Mouse (Mus musculus) lung, postnatal 36 days (tissue): Measurements from ENCODE around the gene Ndufc2.

Source experiments
- DNase-seq: peaks from one replicate; pipeline ENCODE4 v3.0.0; 2022; ENCODE audit warnings: mixed read lengths

Ndufc2 gene

DNA sequence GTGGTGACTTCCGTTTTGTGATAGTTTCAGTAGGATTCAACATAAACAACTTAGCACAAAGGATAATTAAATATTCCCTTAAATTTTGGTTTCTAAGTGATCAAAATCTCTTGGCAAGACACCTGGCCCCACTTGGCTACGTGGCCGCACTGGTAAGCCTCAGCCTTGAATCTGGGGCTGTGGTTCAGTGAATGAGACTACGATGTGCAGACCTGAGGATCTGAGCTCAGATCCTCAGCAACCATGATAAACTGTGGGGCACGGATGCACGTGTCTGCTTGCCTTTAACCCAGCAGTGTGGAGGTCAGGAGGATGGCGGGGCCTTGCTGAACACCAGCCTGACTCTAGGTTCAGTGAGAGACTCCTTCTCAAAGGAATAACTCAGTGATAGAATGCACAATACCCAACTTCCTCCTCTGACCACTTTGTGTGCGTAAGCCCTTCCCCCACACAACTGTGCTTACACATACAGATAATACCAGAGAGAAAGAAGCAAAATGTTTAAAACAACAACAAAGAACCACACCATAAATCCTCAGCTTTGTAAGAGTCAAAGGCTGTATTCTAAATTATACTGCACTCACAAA lies 12.1 kb upstream of the Ndufc2 start:
- DNase-seq: no peak

DNA sequence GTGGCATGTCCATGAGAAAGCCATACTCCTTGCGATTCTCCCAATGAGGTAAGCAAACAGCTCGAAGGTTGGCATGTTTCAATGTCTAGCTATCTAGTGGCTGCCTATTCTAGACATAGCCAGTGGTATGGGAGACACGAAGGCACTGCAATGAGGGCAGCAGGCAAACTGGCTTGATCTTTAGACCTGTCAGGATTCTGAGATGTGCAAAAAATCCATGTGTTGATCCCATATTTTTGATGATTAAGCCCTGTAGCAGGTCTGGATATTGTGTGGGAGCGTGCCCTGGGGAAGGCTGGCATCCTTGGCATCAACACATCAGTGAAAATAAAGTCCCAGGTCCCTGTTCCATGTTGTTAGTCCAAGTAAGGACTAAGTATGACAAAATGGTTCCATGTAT lies 11.3 kb upstream of the Ndufc2 start:
- DNase-seq: no peak

DNA sequence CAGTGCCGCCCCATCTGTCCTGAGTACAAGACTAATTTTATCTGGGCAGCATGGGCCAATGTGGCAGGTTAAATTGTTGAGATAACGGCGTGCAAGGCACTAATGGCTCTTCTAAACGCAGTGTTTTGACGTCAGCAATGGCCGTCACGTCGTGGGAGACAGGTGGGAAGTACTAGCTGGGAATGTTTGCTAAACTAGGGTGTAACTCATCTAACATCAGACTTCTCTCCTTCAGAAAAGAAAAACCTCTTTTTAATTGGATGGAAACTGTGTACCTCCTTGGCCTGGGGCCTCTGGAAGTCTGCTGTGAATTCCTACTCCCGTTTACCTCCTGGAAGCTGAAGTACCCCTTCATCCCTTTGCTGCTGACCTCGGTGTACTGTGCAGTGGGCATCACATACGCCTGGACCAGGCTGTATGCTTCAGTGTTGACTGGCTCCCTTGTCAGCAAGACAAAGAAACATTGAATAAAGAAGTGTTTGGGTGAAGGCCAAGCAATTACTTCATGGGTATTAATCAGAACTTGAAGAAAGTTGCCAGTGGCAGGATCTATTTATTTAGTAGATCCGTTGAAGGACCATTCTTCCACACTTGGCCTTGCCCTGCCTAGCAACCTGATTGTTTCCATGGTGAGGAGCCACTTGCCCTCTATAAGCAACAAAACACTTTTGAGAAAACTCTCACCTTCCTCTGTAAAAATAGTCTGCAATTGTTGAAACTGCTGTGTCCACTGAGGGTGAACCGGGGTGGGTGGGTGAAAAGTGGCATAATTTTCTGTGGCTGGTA lies 8.3 kb upstream of the Ndufc2 start:
- peak; percentile 93 for DNase-seq

DNA sequence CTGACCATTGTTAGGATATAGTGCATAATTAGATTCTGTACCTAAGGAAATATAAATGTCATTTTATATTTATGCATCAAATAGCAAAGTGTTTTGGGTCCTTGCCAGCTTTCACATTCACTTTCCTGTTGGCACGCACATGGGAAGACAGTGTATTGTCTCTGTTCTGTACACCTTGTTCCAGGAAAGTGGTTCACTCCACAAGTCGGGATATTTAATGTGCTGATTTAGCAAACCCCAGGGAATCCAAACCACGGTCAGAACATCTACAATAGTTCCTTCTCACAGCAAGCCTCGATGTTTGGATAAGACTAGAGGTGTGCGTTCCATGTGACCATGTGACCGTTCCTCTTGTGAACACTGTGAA lies 7.7 kb upstream of the Ndufc2 start:
- peak; percentile 82 for DNase-seq

DNA sequence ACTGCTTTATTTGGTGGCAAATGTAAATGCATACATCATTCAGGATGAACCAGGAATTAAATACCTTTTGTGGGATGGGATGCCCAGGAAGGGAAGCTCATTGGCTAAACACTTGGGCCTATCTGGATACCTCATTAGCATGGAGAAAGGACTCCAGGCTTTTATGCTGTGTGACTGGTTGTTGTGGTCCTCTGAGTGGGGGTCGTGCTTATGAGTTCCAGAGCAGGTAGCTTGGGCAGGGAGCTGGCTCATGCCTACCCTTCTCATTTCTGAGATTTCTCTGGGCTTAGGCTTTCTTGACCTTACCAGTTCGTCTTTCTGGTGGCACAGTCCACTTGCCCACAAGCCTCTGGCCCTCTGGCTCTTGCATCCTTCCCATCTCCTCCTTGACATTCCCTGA lies 5.4 kb upstream of the Ndufc2 start:
- DNase-seq: no peak

DNA sequence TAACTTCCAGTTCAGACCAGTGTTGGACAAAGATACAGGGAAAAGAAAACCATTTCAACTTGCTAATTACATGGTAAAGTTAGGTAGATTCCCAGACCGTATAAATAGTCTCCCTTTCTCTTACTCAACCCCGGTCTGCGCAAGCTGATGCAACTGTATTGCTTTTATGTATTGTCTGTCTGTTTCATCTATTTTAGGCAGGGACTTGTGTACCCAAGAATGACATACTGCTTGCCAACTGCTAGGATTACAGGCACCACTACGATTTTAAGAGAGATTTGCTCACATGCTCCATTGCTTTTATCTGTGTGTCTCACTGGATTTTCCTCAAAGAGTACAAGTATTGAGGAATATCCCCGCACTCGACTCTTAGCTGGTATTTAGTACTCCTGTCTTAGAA lies 860 bp upstream of the Ndufc2 start:
- no peak for DNase-seq

DNA sequence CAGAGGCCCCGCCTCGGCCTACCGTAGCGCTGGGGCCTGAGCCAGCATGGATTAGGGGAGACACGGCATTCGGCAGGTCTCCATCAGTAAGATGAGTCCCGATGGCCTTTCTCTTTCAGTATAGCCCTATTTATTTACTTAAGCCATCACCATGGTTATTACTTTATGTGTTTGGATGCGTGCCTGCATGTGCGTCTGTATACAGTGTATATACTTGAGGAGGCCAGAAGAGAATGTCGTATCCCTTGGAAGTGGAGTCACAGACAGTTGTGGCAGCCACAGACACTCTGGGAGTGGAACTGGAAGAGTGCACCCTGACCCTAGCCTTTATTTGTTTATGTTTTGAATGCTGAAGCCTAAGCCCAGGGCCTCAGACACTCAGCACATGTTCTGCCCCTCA lies 7.3 kb downstream of the Ndufc2 start:
- no peak for DNase-seq

DNA sequence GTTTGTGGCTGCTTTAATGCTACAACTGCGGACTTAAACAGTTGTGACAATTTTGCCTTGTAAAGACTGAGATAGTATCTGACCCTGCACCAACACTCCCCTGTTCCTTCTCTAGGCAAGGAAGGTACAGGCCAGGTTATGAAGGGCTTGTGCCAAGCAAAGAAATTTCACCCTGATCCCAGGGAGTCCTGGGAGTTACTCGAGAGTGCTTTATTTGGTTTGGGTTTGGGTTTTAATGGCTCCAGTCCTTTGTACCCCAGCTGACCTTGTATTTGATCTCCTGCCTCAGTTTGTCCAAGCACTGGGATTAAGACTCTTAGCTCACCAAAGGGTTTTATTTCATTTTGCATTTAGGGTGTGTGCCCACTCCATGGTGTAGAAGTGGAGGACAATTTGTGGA lies 11.3 kb downstream of the Ndufc2 start:
- DNase-seq: no peak

DNA sequence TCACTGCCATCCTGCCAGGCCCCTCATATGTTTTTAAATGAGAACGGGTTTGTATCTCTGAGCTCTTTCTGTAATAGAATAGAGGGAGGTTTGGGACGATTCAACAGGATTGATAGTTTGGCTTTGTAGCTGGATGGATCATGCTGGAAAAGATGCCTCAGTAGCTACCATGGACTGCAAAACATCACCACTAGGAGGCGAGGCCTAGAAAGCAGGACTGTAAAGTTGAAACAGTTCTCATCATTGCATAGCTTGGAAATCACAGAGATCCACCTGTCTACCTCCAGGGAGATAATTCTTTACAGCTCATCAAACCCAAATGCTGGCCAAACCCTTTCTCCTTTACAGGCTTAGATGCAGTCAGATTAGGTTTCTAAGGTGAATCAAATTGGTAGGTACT lies 11.8 kb downstream of the Ndufc2 start:
- no peak for DNase-seq

DNA sequence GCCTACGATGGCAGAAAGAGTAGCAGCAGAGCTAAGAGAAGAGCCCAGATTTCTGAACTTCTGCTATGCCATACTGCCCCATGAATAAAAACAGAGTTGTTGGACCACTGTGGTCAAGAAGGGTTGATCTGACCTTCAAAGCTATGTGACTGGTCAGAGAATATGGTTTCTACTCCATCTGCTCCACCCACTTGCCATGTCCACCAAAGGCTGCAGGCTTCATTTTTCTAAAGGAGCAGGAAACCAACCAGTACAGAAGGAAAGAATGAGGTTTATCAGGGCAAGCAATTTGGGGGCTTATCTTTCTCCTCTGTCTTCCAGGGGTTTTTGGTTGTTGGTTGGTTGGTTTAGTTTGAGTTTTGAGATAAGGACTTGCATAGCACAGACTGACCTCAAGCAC lies 14.2 kb downstream of the Ndufc2 start:
- DNase-seq: no peak

DNA sequence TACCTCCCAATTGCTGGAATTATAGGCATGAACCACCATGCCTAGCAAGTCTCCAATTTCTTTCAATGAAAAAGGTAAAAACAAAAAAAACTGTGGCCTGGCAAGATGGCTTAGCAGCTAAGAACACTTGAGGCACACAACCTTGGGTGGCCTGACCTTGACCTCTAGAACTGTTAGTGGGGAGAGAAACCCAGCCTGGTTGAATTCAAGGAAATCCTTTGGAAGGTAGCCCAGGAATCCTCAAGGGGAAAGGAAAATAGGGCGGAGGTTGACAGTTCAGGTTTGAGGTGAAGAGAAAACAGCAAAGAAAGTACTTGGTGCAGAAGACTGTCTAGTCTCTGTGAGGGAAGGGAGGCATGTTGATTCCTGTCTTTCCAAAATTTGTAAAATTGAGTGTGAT lies 14.6 kb downstream of the Ndufc2 start:
- DNase-seq: peak; percentile 43

DNA sequence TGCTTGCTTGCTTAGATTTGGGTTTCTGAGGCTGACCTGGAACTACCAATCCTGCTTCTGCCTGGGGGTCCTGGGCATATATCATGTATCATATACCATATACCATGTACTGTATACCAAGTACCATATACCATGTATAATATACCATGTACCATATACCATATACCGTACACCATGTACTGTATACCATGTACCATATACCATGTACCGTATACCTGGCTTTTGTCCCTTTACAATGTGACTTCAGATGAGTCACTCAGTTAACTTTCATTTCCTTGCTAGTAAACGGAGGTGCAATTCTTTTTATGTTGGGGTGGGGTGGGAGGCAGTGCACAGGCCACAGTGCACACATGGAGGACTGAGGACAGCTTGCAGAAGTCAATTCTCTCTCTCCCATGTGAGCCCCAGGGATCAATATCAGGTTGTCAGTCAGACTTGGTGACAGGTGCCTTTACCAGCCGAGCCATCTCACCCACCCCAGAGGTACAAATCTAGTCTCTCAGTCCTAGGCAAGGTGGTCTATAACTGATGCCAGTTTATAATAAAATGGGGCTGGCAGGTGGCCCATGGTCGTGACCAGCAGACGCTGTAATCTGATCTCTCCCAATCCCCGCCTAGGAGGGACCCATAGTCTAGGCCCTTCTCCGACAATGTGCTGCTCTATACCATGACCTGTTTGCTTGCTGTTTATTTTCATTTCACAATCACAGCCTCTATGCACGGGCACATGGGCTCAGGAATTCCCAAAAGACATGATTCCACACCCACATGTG lies 15.3 kb downstream of the Ndufc2 start:
- no peak for DNase-seq

DNA sequence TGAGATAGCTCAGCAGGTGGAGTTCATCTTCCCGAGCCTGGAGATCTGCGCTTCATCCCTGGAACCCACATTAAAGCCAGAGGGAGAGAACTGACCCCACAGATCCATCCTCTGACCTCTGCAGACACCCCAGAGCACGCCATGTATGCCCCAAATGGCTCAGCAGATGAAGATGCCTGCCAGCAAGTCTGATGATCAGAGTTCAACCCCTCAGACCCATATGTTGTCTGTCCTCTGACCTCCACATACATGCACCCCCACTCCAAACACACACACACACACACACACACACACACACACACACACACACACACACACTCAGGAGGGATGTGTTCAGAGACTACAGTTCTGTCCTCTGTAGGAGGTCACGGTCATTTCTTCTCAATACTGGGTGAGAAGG lies 16.7 kb downstream of the Ndufc2 start:
- no peak for DNase-seq

DNA sequence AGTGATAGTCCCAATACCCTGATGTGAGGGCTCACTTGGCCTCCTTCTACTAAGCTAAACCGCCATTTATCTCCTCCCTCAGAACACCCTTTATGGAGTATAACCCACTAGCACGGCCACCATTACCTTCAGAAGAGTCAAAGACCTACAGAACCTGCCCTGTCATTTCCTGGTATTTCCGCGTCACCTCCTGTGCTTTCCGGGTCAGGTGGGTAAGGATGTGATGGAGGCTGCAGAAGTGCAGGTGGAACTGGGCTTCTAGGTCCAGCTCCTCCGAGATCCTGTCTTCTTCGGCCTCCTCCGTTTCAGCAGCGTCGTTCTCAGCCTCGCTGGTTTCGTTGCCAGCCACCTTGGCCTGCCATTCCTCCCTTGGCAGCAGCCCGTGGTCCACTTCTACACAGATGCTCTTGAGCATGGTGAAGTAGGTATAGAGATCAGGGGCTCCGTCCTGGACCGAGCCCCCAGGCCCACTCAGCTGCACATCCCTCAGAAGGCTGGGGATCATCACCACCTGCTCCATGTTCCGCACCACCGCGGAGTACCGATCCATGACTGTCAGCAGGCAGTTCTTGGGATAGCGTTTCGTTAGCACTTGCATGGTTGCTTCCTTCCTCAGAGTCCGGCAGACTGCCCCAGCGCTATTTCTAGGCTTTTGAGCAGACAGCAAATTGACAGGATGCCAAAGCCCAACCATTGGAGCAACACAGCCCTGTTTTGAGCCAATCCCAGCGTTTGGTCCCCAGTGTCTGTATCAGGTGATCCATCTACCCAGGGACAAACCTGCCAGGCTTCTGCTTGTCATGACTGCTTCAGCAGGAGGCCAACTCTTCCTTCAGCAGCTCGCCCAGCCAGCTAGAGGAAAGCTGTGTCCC lies 17.3 kb downstream of the Ndufc2 start, which contains the start of gene Thrsp:
TSS of gene Thrsp (minus strand) at position 825 of the 872 bp plus-strand sequence.
- DNase-seq: peak; percentile 74

DNA sequence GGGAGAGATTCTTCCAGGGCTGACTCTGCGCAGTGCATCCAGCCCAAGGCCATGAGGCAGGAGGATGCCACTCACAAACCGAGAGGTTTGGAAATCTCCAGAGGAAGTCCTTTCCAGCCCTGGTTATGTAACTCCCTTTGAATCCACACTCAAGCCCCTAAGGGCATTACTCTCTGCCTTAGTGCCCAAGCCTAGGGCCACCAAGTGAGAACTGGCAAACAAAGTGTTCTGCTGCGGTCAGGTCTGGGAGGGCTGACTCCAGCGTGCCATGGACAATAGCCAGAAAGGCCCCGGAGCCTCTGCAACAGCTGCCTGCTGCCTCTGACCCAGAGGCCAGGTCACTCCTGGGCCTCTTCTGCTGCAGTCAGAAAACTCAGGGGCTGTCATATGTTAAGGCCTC lies 18.9 kb downstream of the Ndufc2 start:
- peak; percentile 71 for DNase-seq

DNA sequence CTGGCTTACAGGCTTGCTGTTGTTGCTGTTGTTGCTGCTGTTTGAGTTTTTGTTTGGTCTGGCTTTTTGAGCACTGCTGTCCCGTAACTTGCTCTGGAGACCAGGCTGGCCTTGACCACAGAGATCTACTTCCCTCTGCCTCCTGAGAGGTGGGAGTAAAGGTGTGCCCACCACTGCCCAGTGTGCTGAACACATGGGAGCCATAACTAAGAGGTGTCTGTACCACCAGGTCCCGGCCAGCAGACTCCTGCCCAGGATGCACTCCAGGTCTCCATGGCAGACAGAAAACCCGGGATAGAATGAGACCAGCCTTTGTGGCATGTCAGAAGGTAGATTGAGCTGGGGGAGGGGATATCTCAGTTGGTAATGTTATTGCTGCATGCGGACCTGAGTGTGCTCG lies 19.4 kb downstream of the Ndufc2 start:
- DNase-seq: no peak

DNA sequence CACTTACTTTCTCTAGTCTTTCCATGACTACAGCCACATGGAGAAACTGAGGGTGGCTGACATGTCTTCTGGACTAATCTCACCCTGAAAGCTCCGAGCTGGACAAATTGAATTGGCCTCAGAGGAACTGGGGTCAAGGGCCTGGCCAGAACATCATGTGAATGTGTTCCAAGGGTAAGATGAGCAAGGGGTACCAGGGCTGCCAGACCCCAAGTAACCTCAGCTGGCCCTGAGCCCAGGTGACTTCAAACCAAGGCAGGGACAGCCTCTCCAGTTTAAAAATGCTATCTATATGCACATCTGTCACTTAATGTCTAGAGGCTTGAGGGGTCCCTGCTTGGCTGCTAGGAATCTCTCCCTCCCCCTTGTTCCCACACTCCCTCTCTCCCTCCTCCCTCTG lies 20.6 kb downstream of the Ndufc2 start:
- DNase-seq: no peak

DNA sequence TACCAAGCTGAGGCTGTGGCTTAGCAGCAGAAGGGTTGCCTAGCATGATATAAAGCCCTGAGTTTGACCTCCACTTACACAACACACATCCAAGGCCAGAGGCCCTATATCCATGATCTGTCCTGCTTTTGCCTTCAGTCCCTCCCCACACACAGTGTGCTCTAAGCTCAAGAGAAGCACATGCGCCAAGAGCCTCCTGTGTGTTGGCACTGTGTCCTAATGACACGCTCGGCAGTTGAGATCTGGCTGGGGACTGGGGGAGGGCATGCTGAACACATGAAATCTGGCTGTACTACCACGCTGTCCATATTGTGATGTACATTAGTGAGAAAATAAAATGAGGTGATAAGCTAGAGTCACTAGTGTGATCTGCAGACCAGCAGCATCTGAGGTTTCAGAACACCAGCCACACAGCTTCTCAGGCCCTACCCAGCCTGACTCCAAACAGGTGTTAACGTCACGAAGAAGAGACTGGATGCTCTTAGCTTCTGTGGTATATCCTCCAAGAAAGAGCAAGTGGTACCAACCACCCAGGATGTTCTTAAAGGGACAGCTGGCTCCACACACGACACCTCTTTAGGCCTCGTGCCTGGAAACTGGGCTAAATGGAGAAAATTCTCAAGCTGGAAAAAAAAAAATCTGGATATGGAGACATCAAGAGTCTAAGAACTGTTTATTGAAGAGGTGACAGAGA lies 21.3 kb downstream of the Ndufc2 start:
- DNase-seq: peak; percentile 36

DNA sequence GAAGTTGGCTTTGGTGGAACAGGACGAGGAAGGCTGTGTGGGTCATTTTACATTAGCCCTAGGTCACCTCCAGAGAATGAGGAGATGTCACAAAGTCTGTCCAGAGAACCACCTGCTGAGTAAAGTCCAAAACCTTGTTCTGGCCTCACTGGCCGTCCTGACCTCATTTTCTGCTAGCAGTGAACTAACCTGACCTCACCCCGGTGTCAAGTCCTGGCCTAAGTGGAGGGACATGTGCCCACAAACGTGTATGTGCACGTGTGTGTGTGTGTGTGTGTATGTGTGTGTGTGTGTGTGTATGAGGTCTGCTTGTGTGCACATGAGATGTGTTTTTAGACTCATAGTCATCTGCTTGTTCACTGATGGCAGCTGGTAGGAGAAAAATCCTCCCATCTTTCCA lies 24.0 kb downstream of the Ndufc2 start:
- DNase-seq: no peak

DNA sequence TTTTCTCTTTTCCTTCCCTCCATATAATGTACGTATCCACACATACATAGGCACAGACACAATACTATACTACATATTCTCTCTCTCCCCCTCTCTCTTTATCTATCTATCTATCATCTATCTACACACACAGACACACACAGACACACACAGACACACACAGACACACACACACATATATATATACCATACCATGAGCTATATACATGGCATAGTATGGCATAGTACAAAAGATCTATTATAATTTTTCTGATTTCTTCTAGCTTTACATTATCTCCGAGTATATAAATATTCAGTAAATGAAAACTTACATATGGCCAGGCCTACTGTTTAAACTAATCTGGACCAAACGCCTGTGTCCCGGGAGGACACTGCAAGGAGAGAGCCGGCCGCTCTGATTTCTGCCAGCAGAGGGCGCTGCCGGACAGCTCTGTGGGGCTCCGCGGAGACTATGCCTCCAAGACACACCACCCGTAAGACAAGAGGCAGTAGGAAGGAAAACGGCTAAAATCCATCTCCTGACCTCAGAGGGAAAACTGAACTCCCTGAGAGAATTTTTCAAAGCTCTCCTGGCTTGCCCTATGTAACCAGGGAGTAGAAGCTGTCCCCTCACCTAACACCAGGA lies 24.9 kb downstream of the Ndufc2 start:
- DNase-seq: peak; percentile 94

DNA sequence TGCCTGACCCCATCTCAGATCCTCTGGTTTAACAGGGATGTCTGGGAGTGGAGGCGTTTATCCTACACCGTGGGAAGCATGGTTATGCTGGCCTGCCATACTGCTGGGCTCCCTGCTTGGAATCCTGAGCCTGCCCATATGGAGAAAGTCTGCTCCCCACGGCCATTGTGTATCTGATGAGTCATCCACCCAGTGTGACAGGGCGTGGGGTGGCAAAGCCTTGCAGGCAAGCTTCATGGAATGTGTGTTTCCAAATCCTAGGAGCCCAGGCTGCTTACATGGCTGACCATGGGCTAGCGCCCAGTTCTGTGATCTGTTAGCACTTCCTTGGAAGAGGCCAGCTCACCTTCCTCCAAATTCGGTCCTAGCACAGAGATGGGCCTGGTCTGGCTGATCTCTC lies 26.8 kb downstream of the Ndufc2 start:
- no peak for DNase-seq

DNA sequence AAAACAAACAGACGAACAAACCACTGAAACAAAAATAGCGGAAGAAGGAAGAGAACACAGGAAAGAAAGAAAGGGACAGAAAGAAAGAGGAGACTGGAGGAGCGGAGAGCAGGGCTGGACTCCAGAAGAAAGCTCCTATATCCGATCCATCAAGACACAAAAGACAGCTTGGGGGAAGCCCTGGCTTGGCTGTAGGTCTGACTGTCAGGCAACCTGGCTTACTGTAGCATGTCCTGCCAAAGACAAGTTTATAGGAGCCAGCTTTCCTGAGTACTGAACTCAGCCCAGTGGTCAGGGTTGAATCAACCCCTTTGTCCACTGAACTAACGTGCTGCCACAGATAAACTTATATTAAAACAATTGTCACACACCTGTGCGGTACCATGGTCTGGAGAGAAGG lies 27.5 kb downstream of the Ndufc2 start:
- DNase-seq: no peak
